ENCODE assay signal across 13 mouse cellular contexts in the genomic region with DNA sequence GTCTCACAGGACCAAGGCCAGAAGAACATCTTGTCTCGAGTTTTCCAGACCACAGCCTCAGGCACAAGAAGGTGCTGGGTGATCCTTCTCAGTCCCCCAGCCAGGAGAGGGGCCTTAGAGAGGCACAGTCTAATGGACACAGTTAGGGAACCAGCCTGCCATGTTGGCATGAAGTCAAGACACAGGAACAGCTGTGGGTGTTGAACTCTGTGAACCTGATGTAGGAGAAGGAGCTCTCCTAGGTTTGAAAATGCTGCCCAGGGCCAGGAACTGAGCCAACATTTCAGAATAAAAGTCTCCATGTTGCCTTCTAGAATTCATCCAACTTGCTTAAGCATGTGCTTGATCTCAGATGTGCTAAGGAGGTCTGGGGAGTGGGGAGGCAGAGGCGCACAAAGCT. TPM values are rescaled to one million over a fixed set of nuclear protein-coding genes. Genes with fewer than 3 reads are reported as not detected.
A peak's percentile ranks its signal among the peaks of the same experiment; 100 is the strongest.
DNase-seq lines count a peak whose midpoint lies in the region; ATAC-seq and TF ChIP-seq lines count a peak whose summit lies in the region.
"Had no signal": no experiment of that assay in that cellular context is flagged by ENCODE, and none has a peak within 500 bp of the region (broad histone marks: within the 10 kb centered on the region; RNA-seq: fewer than 3 reads in every experiment).

No protein-coding gene starts in this region.

- H3K4me1 ChIP-seq in kidney, embryonic 15.5 days = peaks cover 3% of the 10 kb centered on the region; the same call in 1 of the 2 replicates
- peaks cover 4% of the 10 kb centered on the region; the same call in 1 of the 2 replicates for H3K4me1 ChIP-seq in lung, postnatal 0 days (ENCODE audit: insufficient read depth, low read depth, low read length)
- H3K4me1 ChIP-seq: heart, embryonic 13.5 days had no signal

- H3K9me3 ChIP-seq in kidney, embryonic 15.5 days (replicated peaks) = no peaks in the 10 kb centered on the region
- H3K9me3 ChIP-seq in lung, postnatal 0 days (ENCODE audit: low read length) = no peaks in the 10 kb centered on the region
- H3K9me3 ChIP-seq: heart, embryonic 13.5 days had no signal

- TF ChIP-seq EP300 in lung, postnatal 0 days (IDR thresholded peaks at IDR 0.05) = no peak; the same call in 1 of the 2 replicates

- H3K4me3 ChIP-seq in kidney, embryonic 15.5 days (replicated peaks) = no peak overlapping the region
- no peak overlapping the region for H3K4me3 ChIP-seq in lung, postnatal 0 days (ENCODE audit: low read depth, low read length)
- H3K4me3 ChIP-seq: heart, embryonic 13.5 days had no signal

- H3K27ac ChIP-seq in kidney, embryonic 15.5 days = no peak overlapping the region
- no peak overlapping the region for H3K27ac ChIP-seq in lung, postnatal 0 days (ENCODE audit: low read length)
- H3K27ac ChIP-seq: heart, embryonic 13.5 days had no signal

- no peak overlapping the region for H3K9ac ChIP-seq in kidney, embryonic 15.5 days
- H3K9ac ChIP-seq in lung, postnatal 0 days (replicated peaks; ENCODE audit: low read depth) = no peak overlapping the region
- H3K9ac ChIP-seq: heart, embryonic 13.5 days had no signal

- no peak for ATAC-seq in kidney, embryonic 15.5 days (replicated peaks; ENCODE audit: low FRiP score)
- ATAC-seq in lung, postnatal 0 days = peak; percentile 90
- ATAC-seq: forebrain, embryonic 14.5 days; hindbrain, embryonic 16.5 days had no signal

- no peaks in the 10 kb centered on the region for H3K36me3 ChIP-seq in kidney, embryonic 15.5 days
- H3K36me3 ChIP-seq in lung, postnatal 0 days (ENCODE audit: insufficient read depth, low read length) = no peaks in the 10 kb centered on the region
- H3K36me3 ChIP-seq: heart, embryonic 13.5 days had no signal

- H3K4me2 ChIP-seq in kidney, embryonic 15.5 days = no peak overlapping the region
- no peak overlapping the region for H3K4me2 ChIP-seq in lung, postnatal 0 days (replicated peaks; ENCODE audit: low read depth, low read length)
- H3K4me2 ChIP-seq: heart, embryonic 13.5 days had no signal

- H3K27me3 ChIP-seq in kidney, embryonic 15.5 days = no peaks in the 10 kb centered on the region
- no peaks in the 10 kb centered on the region for H3K27me3 ChIP-seq in lung, postnatal 0 days (replicated peaks; ENCODE audit: insufficient read depth, low read length)

- TF ChIP-seq CTCF in lung, postnatal 0 days (IDR thresholded peaks at IDR 0.05) = no peak

- peak; percentile 61 for DNase-seq in kidney, adult 18-20 months
- DNase-seq in brain, adult 2 months (ENCODE audit: low read depth, low spot score) = peak; percentile 8
- DNase-seq in gastrocnemius, postnatal 4 days (ENCODE audit: low spot score in 2 of 2) = peak; percentile 21 to 45
- DNase-seq in lung, postnatal 0 days (ENCODE audit: low spot score) = peak; percentile 76
- no peak for DNase-seq in thymus, adult 18-20 months
- DNase-seq in left cerebral cortex, adult 11 months (ENCODE audit: low spot score) = no peak
- no peak for DNase-seq in cerebellum, adult 11-12 months
- DNase-seq: embryo, embryonic 11 days; right cerebral cortex, postnatal 25 days had no signal

- WGBS in kidney, embryonic 15.5 days = 71% methylated on average over 2 of the region's 2 CpGs
- WGBS in lung, postnatal 0 days = 59% methylated on average over 2 of the region's 2 CpGs

RNA-seq across cellular contexts. Expression of a gene that starts 41.5 kb away (rescaled TPM):
- 10.8 and 11.3 TPM in 2 replicates for polyA plus RNA-seq in kidney, embryonic 15.5 days (2015; fragmentation: Nextera tagmentation; extraction: Ambion mirVana)
- total RNA-seq in gastrocnemius, postnatal 4 days (2021) = 10 to 100 TPM; 83.4 to 86.1 TPM
- polyA plus RNA-seq in lung, postnatal 0 days (2015; fragmentation: Nextera tagmentation; extraction: Ambion mirVana) = 8.7 and 10.7 TPM in 2 replicates

Comparison
In these comparisons a context has a peak if more than half of its experiments do, and no peak if none do; other contexts are left out.
1. DNase-seq: peak in kidney, adult 18-20 months (single experiment), brain, adult 2 months (single experiment), gastrocnemius, postnatal 4 days (2 of 2) and lung, postnatal 0 days (single experiment); none in thymus, adult 18-20 months (0 of 2), left cerebral cortex, adult 11 months (single experiment) and cerebellum, adult 11-12 months (single experiment).